Mouse (Mus musculus) CH12.LX (cell line): Measurements from ENCODE around the gene Gprin2.

Experiments used
- CTCF ChIP-seq, 2 experiments: IDR thresholded peaks in 1 of 2; conservative IDR thresholded peaks in 1 of 2; 2 replicates each; pipeline ENCODE4 v1.5.1; 2011 to 2012; ENCODE audit warnings: low read depth in 2 of 2, low read length in 2 of 2, improper control_type of control experiment in 1 of 2, inconsistent platforms in 1 of 2, mild to moderate bottlenecking in 1 of 2, moderate library complexity in 1 of 2
- EP300 ChIP-seq: IDR thresholded peaks from 2 replicates; pipeline ENCODE4 v1.6.1; 2011; ENCODE audit warnings: low read length, improper control_type of control experiment
- HCFC1 ChIP-seq: IDR thresholded peaks from 2 replicates; pipeline ENCODE4 v1.6.1; 2012; ENCODE audit warnings: low read depth, mild to moderate bottlenecking, inconsistent platforms, low read length, improper control_type of control experiment
- POLR2A ChIP-seq: IDR thresholded peaks from 2 replicates; pipeline ENCODE4 v1.6.1; 2011; ENCODE audit warnings: low read depth, mild to moderate bottlenecking, improper control_type of control experiment, low read length
- POLR2AphosphoS2 ChIP-seq: IDR thresholded peaks from 2 replicates; pipeline ENCODE4 v1.6.1; 2011; ENCODE audit warnings: low read depth, low read length, improper control_type of control experiment
- RAD21 ChIP-seq: IDR thresholded peaks from 2 replicates; pipeline ENCODE4 v1.6.1; 2011; ENCODE audit warnings: low read depth, mild to moderate bottlenecking, low read length, improper control_type of control experiment, moderate library complexity
- SIN3A ChIP-seq: IDR thresholded peaks from 2 replicates; pipeline ENCODE4 v1.6.1; 2012; ENCODE audit warnings: low read length, improper control_type of control experiment, inconsistent platforms
- TCF12 ChIP-seq: IDR thresholded peaks from 2 replicates; pipeline ENCODE4 v1.6.1; 2014; ENCODE audit warnings: low read depth, mild to moderate bottlenecking, inconsistent platforms, low read length, improper control_type of control experiment
- UBTF ChIP-seq: IDR thresholded peaks from 2 replicates; pipeline ENCODE4 v1.6.1; 2012; ENCODE audit warnings: low read depth, mild to moderate bottlenecking, inconsistent platforms, low read length, improper control_type of control experiment, moderate library complexity
- USF1 ChIP-seq: IDR thresholded peaks from 2 replicates; pipeline ENCODE4 v1.6.1; 2014; ENCODE audit warnings: low read depth, mild to moderate bottlenecking, inconsistent platforms, low read length, improper control_type of control experiment
- ZC3H11A ChIP-seq: IDR thresholded peaks from 2 replicates; pipeline ENCODE4 v1.6.1; 2012; ENCODE audit warnings: low read depth, mild to moderate bottlenecking, inconsistent platforms, low read length, improper control_type of control experiment
- ZKSCAN1 ChIP-seq: IDR thresholded peaks from 2 replicates; pipeline ENCODE4 v1.6.1; 2012; ENCODE audit warnings: low read depth, inconsistent platforms, low read length, improper control_type of control experiment, borderline replicate concordance
- ZNF384 ChIP-seq: IDR thresholded peaks from 2 replicates; pipeline ENCODE4 v1.6.1; 2012; ENCODE audit warnings: low read depth, low read length, improper control_type of control experiment, inconsistent platforms

DNA sequence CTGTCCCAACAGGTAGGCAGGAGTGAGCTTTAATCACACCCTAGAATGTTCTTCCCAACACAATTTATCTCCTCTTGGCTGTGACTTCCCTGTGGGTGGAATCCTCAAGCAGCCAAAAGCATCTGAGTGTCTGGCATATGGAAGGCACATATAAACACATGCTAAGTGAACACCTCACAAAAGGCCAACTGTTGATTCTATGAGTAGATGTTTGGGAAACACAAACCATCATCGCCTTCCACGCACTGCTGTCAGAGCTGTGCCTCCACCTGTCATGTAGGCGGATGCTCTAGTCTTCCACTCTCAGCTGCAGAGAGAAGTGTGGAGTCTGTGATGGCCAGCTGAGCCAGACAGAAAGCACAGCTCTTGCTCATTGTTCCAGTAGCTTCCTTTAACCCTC lies 22.1 kb downstream of the Gprin2 start:
- TF ChIP-seq ZNF384 (no peak), USF1 (no peak), UBTF (no peak), ZC3H11A (no peak), ZKSCAN1 (no peak), POLR2A (no peak), EP300 (no peak), RAD21 (no peak), CTCF (conservative IDR thresholded peaks at IDR 0.05 in 1 of 2, IDR thresholded peaks at IDR 0.05 in 1 of 2; ENCODE audit: low read depth in 2 of 2, low read length in 2 of 2) (no peak), POLR2AphosphoS2 (no peak), SIN3A (no peak), TCF12 (no peak), HCFC1 (no peak)
